Mouse (Mus musculus) G1E (cell line): ENCODE results near the gene Col4a3.

Source experiments
- CTCF ChIP-seq: IDR thresholded peaks from 2 replicates; pipeline ENCODE4 v1.5.1; 2012; ENCODE audit warnings: low read depth, low read length, inconsistent platforms, mixed read lengths
- GATA1 ChIP-seq: IDR thresholded peaks from 2 replicates; pipeline ENCODE4 v1.6.1; 2012; ENCODE audit warnings: borderline replicate concordance, low read length, inconsistent platforms, mixed read lengths

DNA sequence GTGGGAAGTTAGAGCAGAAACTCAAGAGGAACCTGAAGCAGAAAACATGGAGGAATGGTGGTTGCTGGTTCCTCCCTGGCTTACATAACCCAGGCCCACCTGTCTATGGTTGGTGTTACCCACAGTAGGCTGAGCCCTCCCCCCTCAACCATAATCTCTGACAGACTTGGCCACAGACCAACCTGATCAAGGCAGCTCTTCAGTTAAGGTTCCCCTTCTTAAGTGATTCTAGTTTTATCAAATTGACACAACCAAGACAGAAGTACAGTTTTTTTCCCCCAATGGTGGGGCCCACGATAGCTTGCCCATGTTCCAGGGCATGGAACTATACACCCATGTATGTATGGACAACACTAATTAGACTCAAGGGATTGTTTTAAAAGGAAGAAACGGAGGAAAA is 100.1 kb downstream of the Col4a3 start:
- no peak for TF ChIP-seq GATA1
- TF ChIP-seq CTCF: no peak
